Mouse (Mus musculus) brain, embryonic 14.5 days (tissue): Measurements from ENCODE around the gene Pdzd2. TPM values are rescaled to one million over a fixed set of nuclear protein-coding genes. Genes with fewer than 3 reads are reported as not detected.
A peak's percentile ranks its signal among the peaks of the same experiment; 100 is the strongest.

Source experiments
- DNase-seq: peaks from one replicate; pipeline ENCODE4 v3.0.0-alpha.2; 2011; ENCODE audit warnings: low read depth
- CTCF ChIP-seq: fragments of 200-500 bp; IDR thresholded peaks from 2 replicates; pipeline ENCODE4 v1.5.1; 2012; ENCODE audit warnings: inconsistent platforms, mild to moderate bottlenecking, moderate library complexity, borderline replicate concordance; ENCODE audit not compliant: insufficient read depth, insufficient read length; ENCODE audit errors: extremely low read depth
- POLR2A ChIP-seq: fragments of 200-500 bp; IDR thresholded peaks from 2 replicates; pipeline ENCODE4 v1.6.1; 2012; ENCODE audit warnings: mild to moderate bottlenecking, inconsistent platforms, borderline replicate concordance; ENCODE audit not compliant: poor library complexity, insufficient read depth, insufficient read length, severe bottlenecking; ENCODE audit errors: extremely low read depth
- polyA plus RNA-seq: library from polyadenylated mRNA; depleted of rRNA; stranded (reverse); fragments of >200 nt; gene quantifications from 2 replicates; pipeline ENCODE4 v1.2.3, GENCODE M21; 2012

Pdzd2 gene
- polyA plus RNA-seq, 1 experiment = 7.7 TPM

- no peak for DNase-seq
- TF ChIP-seq POLR2A (no peak), CTCF (peak; percentile 31; the same call in 1 of the 2 replicates)
These were observed 359.2 kb downstream of the Pdzd2 start for GRCm38 (mm10) chr15:12380548-12380947.

GRCm38 (mm10) chr15:12380057-12380456 lies 359.7 kb downstream of the Pdzd2 start:
- no peak for DNase-seq

GRCm38 (mm10) chr15:12377800-12378199 lies 361.9 kb downstream of the Pdzd2 start:
- DNase-seq = no peak
- TF ChIP-seq CTCF (no peak), POLR2A (no peak)

More at GRCm38 (mm10) chr15:12380057-12380456, 359.7 kb downstream of the Pdzd2 start:
- no peak for TF ChIP-seq CTCF
- TF ChIP-seq POLR2A = no peak

GRCm38 (mm10) chr15:12376491-12377069 lies 363.1 kb downstream of the Pdzd2 start:
- TF ChIP-seq POLR2A = no peak
- no peak for TF ChIP-seq CTCF

GRCm38 (mm10) chr15:12375641-12376311 lies 363.9 kb downstream of the Pdzd2 start:
- peak; percentile 90 for DNase-seq
- peak; percentile 81 for TF ChIP-seq CTCF
- TF ChIP-seq POLR2A = no peak

More at GRCm38 (mm10) chr15:12376491-12377069, 363.1 kb downstream of the Pdzd2 start:
- no peak for DNase-seq

GRCm38 (mm10) chr15:12374916-12375315 lies 364.8 kb downstream of the Pdzd2 start:
- DNase-seq = no peak
- TF ChIP-seq POLR2A (no peak), CTCF (no peak)

- TF ChIP-seq POLR2A (no peak), CTCF (no peak)
- no peak for DNase-seq
These were observed 365.8 kb downstream of the Pdzd2 start for GRCm38 (mm10) chr15:12373918-12374317.

GRCm38 (mm10) chr15:12373496-12373895 lies 366.2 kb downstream of the Pdzd2 start:
- no peak for DNase-seq
- no peak for TF ChIP-seq CTCF
- no peak for TF ChIP-seq POLR2A

- TF ChIP-seq CTCF (peak; percentile 89), POLR2A (no peak)
- DNase-seq = peak; percentile 92
These were observed 368.5 kb downstream of the Pdzd2 start for GRCm38 (mm10) chr15:12371183-12371582.

- DNase-seq = peak; percentile 42
- TF ChIP-seq POLR2A = no peak
- no peak for TF ChIP-seq CTCF
These were observed 369.6 kb downstream of the Pdzd2 start for GRCm38 (mm10) chr15:12370096-12370495.

- TF ChIP-seq POLR2A (no peak), CTCF (no peak)
- DNase-seq = no peak
These were observed 370.9 kb downstream of the Pdzd2 start for GRCm38 (mm10) chr15:12368850-12369249.

- TF ChIP-seq CTCF (no peak), POLR2A (no peak)
These were observed 371.4 kb downstream of the Pdzd2 start for GRCm38 (mm10) chr15:12368357-12368756.

More at GRCm38 (mm10) chr15:12368357-12368756, 371.4 kb downstream of the Pdzd2 start:
- DNase-seq = no peak
